Mouse (Mus musculus): ENCODE results near the gene Nid1.

DNA sequence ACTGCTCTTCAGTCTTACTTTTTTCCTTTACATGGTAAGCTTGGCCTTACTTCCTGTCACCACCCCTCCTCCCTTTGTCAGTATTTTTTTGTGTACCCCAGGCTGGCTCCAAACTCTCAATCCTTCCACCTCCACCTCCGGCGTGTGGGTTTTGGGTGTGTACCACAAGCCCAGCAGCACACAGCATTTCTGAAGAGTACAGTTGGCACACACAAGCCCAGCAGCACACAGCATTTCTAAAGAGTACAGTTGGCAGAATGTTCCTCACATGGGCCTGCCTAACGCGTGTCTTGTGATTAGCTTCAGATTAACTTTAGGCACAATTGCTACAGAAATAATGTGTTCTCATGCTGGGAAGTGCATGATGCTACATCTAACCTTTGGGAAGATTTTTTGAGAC is 93.6 kb downstream of the Nid1 start:
- no peak for TF ChIP-seq CTCF (IDR thresholded peaks at IDR 0.05)
- TF ChIP-seq EP300 (IDR thresholded peaks at IDR 0.05; ENCODE audit: insufficient read depth, low read depth, low read length), result no peak
- TF ChIP-seq POLR2A (IDR thresholded peaks at IDR 0.05; ENCODE audit: insufficient read depth, low read depth, low read length), result no peak

All from heart, adult 2 months (tissue).